Mouse (Mus musculus): ENCODE data around the gene Brk1. TPM values are rescaled to one million over a fixed set of nuclear protein-coding genes. Genes with fewer than 3 reads are reported as not detected.

Brk1 gene
- 104 and 118 TPM in 2 replicates for total RNA-seq (2017)

DNA sequence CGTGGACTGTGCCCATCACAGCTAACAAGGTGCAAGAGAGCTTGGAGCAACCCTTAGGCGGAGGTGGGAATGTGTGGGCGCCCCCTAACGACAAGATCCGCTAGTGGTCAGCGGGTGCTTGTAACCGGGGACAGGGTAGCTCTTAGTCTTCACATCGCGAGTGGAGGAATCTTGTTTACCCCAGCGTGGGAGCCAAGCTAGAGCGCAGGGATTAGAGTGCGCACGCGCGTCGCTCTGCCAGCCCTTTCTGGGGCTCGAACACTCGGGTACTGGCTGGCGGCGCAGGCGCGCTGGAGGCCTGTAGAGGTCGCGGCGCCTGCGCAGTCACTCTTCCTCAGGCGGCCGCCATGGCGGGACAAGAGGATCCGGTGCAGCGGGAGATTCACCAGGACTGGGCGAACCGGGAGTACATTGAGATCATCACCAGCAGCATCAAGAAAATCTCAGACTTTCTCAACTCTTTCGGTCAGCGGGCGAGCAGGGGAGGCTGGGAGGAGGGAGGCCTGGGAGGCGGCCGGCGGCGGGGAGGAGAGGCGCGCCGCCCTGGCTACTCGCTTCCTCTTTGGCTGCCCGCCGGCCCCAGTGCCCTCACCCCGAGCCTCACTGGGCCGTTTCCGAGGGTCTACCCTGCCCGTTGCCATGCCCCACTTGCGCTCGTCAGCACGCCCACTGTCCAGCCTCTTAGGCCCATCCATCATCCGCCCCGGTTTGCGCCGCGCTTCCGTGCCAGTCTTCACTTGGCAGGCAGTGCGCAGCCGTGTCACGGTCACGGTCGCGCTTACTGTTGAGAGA lies at the start of gene Brk1:
TSS of gene Brk1 (plus strand) at position 341 of the 792 bp plus-strand sequence.
- peak; percentile 70 to 76 for ATAC-seq (replicated peaks in 1 of 2; ENCODE audit: insufficient read depth in 1 of 2, low FRiP score in 2 of 2, low TSS enrichment in 1 of 2, low read depth in 1 of 2, poor library complexity in 2 of 2, severe bottlenecking in 2 of 2)

DNA sequence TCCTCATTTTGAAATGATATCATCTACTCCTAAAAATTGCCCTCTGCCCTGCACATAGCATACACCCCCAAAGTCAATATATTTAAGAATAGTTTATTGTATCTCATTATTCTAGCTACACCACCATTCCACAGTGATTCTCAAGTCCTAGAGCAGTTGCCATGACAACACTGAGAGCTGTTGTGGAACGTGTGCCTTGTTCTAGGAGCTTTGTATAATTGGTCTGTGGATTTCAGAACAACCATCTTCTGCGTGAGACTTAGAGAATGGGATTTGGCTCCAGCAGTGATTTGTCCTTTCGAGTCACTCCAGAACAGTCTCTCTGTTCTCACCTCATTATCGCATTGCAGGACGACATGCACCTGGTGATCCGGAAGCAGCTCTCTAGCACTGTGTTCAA lies 44.8 kb upstream of the Brk1 start:
- no peak for ATAC-seq (replicated peaks in 1 of 2; ENCODE audit: insufficient read depth in 1 of 2, low FRiP score in 2 of 2, low TSS enrichment in 1 of 2, low read depth in 1 of 2, poor library complexity in 2 of 2, severe bottlenecking in 2 of 2)

DNA sequence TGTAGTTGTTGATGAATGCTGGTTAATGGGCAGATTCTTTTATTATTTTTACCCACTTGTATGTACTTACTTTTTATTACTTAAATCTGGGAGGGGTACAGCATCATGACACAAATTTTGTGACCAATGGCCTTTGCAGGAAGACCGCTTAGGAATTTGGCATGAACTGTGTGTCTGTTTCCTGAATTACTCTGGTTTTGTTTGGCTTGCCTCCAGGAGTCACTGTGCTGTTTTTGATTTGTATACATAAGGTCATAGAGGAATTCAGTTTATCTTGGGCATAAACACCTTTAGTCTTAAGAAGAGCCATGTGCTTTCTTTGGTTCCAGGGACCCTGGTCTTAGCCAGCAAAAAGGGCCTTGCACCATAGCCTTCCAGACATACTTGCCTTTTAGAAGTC lies 40.0 kb upstream of the Brk1 start:
- ATAC-seq (replicated peaks in 1 of 2; ENCODE audit: insufficient read depth in 1 of 2, low FRiP score in 2 of 2, low TSS enrichment in 1 of 2, low read depth in 1 of 2, poor library complexity in 2 of 2, severe bottlenecking in 2 of 2) = no peak

DNA sequence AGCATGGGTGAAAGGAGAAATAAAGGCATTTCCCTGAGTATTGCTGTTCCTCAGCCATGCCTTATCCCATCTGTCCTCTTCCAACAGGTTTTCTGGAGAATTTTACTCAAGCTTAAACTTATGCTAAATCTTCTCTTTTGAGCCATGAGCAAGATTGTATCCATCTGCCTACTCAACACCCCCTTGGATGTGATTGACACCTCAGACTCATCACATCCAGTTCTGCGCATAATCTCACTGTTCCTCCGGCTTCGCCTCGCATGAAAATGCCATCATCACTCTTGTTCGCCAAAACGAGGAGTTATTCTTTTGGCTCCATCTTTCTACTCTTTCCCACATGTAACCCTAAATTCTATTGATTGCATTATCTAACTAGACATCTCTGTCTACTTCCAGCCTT lies 28.5 kb upstream of the Brk1 start:
- no peak for ATAC-seq (replicated peaks in 1 of 2; ENCODE audit: insufficient read depth in 1 of 2, low FRiP score in 2 of 2, low TSS enrichment in 1 of 2, low read depth in 1 of 2, poor library complexity in 2 of 2, severe bottlenecking in 2 of 2)

DNA sequence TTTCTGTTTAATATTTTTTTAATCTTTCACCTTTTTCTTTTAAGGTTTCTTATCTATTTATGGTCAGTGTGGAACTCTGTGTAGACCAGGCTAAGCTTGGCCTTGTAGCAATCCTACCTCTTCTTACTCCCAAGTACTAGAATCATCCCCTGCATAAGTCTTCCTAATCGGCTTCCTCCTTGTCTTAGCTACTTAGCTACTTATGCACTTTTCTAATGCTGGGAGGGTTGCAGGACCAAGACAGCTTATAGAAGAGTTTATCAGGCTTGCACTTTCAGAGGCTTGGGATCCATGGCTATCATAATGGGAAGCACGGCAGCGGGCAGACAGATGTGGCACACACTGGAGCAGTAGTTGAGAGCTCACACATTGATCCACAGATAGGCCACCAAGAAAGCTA lies 25.3 kb upstream of the Brk1 start:
- no peak for ATAC-seq (replicated peaks in 1 of 2; ENCODE audit: insufficient read depth in 1 of 2, low FRiP score in 2 of 2, low TSS enrichment in 1 of 2, low read depth in 1 of 2, poor library complexity in 2 of 2, severe bottlenecking in 2 of 2)

DNA sequence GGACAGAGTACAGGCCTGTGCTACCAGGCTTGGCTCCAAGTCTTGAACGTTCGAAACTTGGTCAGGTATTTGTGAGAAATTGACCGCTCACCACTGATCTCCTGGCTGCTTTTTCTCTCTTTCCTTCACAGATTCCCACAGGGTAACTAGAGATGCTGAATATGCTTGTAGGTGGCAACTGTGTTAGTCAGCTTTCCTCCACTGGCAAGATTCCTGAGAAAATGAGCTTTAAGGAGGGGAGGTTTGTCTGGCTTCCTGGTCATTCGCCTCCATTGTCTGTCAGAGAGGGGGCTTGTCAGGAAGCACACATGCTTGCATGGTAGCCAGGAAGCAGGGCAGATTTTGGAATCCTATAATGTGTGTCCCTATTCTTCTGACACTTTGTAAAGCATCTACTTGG lies 21.5 kb upstream of the Brk1 start:
- ATAC-seq (replicated peaks in 1 of 2; ENCODE audit: insufficient read depth in 1 of 2, low FRiP score in 2 of 2, low TSS enrichment in 1 of 2, low read depth in 1 of 2, poor library complexity in 2 of 2, severe bottlenecking in 2 of 2) = no peak

DNA sequence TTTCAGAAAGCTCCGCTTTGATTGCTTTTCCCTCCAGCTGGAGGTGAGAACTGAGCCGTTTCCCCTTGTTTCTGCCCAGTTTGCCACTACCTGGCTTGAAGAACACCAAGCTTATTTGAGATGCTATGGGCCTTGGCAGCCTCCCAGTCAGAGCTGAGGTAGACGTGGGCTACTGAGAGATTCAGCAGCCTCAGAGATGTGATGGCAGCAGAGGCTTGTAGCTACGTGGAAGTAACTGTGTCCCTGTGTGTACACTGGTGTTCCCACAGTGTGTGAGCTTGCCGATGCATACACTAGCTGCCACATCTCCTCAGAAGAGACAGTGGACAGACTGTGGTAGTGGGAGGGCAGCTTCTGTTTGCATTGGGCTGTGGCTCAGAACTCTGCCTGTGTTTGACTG lies 19.5 kb upstream of the Brk1 start:
- ATAC-seq (replicated peaks in 1 of 2; ENCODE audit: insufficient read depth in 1 of 2, low FRiP score in 2 of 2, low TSS enrichment in 1 of 2, low read depth in 1 of 2, poor library complexity in 2 of 2, severe bottlenecking in 2 of 2) = no peak

DNA sequence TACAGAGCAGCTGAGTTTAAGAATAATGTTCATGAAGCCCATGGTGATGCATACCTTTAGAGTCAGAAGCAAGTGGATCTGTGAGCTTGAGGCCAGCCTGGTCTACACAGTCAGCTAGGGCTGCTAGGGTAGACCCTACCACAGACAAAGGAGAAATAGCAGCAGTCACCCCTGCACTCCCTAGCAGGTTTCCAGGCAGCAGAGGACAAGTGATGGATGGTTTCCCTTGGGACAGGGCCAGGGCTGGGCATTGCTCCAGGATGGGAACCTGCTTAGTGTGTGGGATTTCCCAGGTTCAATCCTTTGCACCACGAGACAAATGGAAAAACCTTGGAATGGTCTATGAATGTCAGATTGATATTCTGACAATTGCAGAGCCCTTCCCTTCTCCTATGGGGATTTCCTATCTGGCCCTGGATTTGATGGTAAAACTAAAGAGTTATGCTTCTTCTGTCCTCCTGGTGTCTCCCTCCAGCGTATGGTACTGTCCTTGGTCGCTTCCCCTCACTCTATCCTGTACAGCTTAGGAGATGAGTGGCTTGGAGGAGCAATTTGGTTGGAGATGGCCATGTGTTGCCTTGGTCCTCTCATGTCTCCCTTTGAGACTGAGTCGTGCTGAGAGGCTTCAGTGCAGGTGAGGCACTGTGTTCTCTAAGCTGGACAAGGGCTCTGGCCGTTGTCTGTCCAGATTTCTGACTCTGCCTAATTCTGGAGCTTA lies 17.9 kb upstream of the Brk1 start:
- no peak for ATAC-seq (replicated peaks in 1 of 2; ENCODE audit: insufficient read depth in 1 of 2, low FRiP score in 2 of 2, low TSS enrichment in 1 of 2, low read depth in 1 of 2, poor library complexity in 2 of 2, severe bottlenecking in 2 of 2)

DNA sequence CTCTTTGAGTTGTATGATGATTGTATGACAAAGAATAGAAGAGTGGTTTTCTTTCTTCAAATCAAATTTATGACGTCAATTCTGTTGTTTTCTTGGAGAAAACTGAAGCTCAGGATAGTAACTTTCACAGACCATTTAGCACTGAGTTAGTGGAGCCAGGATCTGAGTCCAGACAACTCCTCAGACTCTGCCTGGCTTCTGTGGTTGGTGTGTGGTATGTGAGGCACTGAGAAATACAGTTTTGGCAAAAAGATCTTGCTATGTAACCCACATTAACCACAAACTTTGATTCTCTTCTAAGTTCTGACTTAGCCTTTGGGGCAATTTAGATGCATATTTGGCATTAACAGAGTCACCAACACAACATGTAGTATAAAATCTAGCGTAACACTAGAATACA lies 11.9 kb upstream of the Brk1 start:
- no peak for ATAC-seq (replicated peaks in 1 of 2; ENCODE audit: insufficient read depth in 1 of 2, low FRiP score in 2 of 2, low TSS enrichment in 1 of 2, low read depth in 1 of 2, poor library complexity in 2 of 2, severe bottlenecking in 2 of 2)

DNA sequence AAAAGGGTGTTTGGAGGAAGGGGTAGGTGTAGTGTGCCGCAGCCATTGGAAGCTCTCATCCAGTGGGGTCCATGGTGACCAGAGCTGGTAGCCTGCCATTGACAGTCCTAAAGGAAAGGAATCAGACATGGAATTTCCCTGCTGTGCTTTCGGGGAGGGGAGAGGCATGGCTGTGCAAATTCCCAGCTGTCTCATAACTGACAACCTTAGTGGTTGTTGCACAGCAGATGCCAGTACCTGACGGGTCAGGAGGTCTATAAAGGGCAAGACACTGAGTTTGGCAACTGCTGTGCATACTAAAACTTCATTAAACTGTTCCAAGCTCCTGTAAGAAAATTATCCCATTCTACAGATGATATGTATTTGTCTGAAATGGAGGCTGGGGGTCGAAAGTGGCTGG lies 6.6 kb upstream of the Brk1 start:
- ATAC-seq (replicated peaks in 1 of 2; ENCODE audit: insufficient read depth in 1 of 2, low FRiP score in 2 of 2, low TSS enrichment in 1 of 2, low read depth in 1 of 2, poor library complexity in 2 of 2, severe bottlenecking in 2 of 2) = no peak

DNA sequence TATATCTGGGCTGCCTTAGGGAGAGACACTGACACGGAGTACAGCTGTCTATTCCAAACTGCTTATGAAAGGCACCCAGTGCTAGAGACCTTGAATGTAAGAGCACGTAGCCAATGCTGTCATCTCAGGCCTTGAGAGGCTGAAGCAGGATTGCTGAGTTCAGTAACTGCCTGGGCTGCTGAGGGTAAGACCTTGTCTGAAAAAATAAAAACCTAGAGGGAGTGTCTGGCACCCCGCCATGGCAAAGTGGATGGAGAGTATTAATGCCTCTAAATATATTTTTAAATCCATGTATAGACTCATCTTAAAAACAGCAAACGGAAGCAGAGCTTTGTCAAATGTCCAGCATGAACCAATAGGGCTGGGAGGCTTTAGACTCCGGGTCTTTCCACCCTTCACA lies 4.7 kb upstream of the Brk1 start:
- ATAC-seq (replicated peaks in 1 of 2; ENCODE audit: insufficient read depth in 1 of 2, low FRiP score in 2 of 2, low TSS enrichment in 1 of 2, low read depth in 1 of 2, poor library complexity in 2 of 2, severe bottlenecking in 2 of 2) = no peak

DNA sequence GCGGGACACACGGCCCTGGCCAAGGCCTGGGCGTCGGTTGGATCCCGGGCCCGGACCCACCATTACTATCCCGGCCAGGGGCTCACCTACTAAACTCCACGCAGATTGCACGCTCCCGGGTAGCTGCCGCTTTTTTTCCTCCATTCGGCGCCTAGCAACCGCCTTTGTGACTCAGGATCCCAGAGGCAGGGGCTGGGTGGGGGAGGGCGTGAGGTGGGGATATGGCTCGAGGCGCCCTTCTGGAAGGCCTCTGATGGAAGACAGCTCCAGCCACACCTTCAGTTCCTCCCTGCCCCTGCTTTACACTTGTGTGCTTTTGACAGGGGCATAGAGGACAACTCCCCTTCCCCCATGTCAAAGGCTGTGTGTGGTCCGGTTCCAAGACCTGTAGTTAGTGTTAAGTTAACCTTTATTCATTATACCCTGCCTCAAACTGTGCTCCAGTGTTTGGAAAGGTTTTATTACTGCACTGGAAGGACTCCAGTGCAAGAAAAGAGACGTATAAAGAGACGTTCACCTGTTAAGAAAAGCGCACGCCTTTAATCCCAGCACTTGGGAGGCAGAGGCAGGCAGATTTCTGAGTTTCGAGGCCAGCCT lies 3.9 kb upstream of the Brk1 start, which contains the start of gene Fancd2os:
TSS of gene Fancd2os (minus strand) at position 173 of the 597 bp plus-strand sequence.
- no peak for ATAC-seq (replicated peaks in 1 of 2; ENCODE audit: insufficient read depth in 1 of 2, low FRiP score in 2 of 2, low TSS enrichment in 1 of 2, low read depth in 1 of 2, poor library complexity in 2 of 2, severe bottlenecking in 2 of 2)

DNA sequence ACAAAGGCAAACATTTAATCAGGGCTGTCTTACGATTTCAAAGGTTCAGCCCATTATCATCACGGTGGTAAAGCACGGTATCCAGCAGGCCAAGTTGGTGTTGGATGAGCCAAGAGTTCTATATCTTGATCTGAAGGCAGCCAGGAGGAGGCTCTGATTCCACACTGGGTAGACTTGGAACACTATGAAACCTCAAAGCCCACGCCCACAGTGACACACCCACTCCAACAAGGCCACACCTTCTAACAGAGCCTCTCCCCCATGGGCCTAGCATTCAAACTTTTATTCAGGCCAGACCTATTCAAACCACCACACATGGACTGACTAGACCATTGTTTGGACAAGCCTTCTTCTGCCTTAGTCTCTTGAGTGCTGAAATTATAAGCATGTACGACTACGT lies 1.8 kb upstream of the Brk1 start:
- ATAC-seq (replicated peaks in 1 of 2; ENCODE audit: insufficient read depth in 1 of 2, low FRiP score in 2 of 2, low TSS enrichment in 1 of 2, low read depth in 1 of 2, poor library complexity in 2 of 2, severe bottlenecking in 2 of 2) = no peak

DNA sequence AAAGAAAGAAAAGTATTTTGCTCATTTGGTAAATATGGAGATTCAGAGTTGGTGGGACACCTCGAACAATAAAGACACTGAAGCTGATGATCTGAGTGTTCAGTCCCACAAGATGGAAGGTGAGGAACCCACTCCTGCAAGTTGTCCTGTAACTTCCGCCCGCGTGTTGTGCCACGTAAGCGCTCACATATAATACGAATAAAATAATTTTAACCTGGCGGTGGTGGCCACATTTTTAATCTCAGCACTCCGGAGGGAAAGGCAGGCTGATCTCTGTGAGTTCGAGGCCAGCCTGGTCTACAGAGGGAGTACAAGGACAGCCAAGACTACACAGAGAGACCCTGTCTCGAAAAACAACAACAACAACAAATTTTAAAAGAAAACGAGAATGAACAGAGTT lies 579 bp upstream of the Brk1 start:
- no peak for ATAC-seq (replicated peaks in 1 of 2; ENCODE audit: insufficient read depth in 1 of 2, low FRiP score in 2 of 2, low TSS enrichment in 1 of 2, low read depth in 1 of 2, poor library complexity in 2 of 2, severe bottlenecking in 2 of 2)

DNA sequence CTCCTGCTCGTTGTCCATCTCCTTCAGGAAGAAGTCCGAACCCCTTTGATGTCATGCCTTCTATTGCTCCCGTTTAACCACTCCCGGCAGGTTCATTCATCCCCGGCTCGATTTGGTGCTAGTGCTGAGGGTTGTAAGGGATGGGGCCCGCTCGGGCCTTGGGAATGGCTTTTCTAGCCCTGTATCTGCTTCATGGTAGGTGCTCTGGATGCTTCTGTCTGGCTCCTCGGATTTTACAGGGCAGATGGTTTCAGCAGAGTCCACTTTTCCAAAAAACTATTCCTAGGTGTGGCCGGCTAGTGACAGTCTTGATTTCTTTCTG lies 613 bp downstream of the Brk1 start:
- ATAC-seq (replicated peaks in 1 of 2; ENCODE audit: insufficient read depth in 1 of 2, low FRiP score in 2 of 2, low TSS enrichment in 1 of 2, low read depth in 1 of 2, poor library complexity in 2 of 2, severe bottlenecking in 2 of 2) = no peak; a peak in 1 of 4 replicates

DNA sequence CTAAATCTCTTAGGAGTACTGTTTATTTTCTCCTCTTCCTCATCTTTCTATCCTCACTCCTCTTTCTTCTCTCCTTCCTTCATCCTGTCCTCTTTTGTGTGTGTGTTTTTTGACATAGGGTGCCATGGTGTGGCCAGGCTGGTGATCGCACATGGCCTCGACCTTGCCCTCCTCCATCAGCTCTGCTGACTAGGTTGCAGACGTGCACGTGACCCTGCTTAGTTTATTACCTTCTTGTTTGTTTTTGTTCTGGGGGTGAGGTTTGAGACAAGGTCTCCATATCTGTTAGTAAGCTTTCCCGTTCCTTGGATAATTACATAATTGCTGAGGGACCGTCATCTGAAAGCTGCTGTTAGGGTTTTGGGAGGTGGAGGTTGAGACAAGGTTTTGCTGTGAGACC lies 4.3 kb downstream of the Brk1 start:
- no peak for ATAC-seq (replicated peaks in 1 of 2; ENCODE audit: insufficient read depth in 1 of 2, low FRiP score in 2 of 2, low TSS enrichment in 1 of 2, low read depth in 1 of 2, poor library complexity in 2 of 2, severe bottlenecking in 2 of 2)

DNA sequence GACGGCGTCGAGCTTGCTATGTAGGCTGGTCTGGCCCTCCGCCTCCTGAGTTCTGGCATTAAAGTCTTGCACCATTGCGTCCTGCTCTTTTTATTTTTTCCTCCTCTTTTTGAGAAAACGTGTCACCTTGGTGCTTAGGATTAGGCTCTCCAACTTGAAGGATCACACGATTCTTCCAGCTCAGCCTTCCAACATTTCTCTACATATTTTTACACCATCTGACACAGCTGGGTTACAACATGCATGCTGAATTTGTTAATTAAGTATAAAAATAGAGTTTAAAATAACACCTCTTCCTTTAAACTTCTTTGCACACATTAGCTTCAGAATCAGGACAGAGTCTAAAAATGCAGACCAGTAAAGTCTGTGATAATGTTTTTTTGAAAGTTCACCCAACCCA lies 4.7 kb downstream of the Brk1 start:
- ATAC-seq (replicated peaks in 1 of 2; ENCODE audit: insufficient read depth in 1 of 2, low FRiP score in 2 of 2, low TSS enrichment in 1 of 2, low read depth in 1 of 2, poor library complexity in 2 of 2, severe bottlenecking in 2 of 2) = no peak

DNA sequence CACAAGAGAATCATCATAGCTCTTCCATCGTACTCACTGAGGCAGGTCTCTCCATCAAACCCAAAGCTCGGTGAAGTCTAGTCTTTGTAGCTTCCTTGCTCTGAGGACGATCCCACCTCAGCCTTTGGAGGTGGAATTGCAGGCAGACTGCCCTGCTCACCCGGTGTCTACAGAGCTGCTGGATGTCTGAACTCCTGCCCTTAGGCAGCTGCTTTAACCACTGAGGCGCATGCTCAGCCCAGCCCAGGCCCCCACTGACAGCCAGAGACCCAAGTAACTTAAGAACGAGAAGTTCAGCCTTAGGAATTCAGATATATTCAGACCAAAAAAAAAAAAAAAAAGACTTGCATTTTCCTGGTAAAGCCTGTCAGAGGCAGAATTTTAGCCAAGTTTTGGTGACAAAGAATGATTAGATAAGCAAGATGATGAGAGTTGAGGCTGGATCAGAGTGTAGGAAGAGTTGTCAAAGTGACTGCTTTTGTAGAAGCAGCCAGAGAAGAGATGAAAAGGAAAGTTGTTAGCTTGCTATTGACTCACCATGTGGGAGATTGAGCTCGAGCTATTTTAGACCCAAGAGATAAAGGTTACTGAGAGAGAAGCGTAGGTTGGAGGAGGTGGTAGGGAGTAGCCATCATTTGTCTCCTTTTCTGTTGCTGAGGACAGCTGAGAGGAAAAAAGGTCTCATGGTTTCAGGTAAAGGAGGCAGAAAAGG lies 7.8 kb downstream of the Brk1 start:
- ATAC-seq (replicated peaks in 1 of 2; ENCODE audit: insufficient read depth in 1 of 2, low FRiP score in 2 of 2, low TSS enrichment in 1 of 2, low read depth in 1 of 2, poor library complexity in 2 of 2, severe bottlenecking in 2 of 2) = no peak
